Mouse (Mus musculus) right cerebral cortex, postnatal 25 days (tissue): ENCODE data around the gene Gm21970.
"Not testable (repeated sequence)": the region's sequence is repeated elsewhere in the genome, so short reads cannot be mapped to it uniquely, and the experiment has no call there.

Source experiments
- DNase-seq: peaks from one replicate; pipeline ENCODE4 v3.0.0; 2022

The Gm21970 gene

DNA sequence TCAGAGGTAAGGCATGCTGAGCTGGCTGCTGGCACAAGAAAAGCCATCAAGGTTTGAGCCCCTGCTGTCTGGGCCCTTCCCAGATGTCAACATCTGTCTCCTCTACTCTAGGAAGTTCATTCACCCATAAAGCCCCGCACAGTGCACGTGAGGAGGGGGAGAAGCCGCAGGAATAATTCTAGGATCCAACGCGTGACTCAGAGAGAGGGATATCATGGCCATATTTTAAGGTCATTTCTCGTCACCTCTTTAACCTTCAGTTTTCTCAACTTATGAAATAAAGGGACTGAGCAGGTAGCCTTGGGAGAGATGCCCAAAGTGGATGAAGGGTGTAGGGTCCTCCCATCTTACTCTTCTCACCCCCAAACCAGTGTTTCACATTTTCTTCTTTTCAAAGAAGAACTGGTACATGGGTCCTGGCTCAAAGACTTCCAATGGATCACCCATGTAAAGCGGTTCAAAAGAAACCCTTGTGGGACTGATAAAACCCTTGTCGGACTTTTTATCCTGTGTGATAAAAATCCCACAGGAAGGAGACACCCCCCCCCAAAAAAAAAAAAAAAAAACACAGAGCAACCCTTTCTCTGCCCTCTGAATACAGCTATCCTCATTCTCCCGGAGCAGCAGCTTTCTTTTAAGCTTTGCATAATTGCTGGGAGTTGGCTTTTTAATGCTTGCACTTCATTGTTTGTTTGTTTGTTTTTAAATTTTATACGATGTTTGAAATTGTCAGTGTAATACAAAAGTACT is 13.5 kb downstream of the Gm21970 start:
- no peak for DNase-seq

- peak; percentile 55 for DNase-seq
Observed at GRCm38 (mm10) chr16:91405640-91406584, 14.4 kb downstream of the Gm21970 start, which contains the start of gene Il10rb. Gene Il10rb, plus strand, starts transcription at chr16:91406164.

GRCm38 (mm10) chr16:91406585-91407220 is 15.2 kb downstream of the Gm21970 start:
- peak; percentile 31 for DNase-seq

DNA sequence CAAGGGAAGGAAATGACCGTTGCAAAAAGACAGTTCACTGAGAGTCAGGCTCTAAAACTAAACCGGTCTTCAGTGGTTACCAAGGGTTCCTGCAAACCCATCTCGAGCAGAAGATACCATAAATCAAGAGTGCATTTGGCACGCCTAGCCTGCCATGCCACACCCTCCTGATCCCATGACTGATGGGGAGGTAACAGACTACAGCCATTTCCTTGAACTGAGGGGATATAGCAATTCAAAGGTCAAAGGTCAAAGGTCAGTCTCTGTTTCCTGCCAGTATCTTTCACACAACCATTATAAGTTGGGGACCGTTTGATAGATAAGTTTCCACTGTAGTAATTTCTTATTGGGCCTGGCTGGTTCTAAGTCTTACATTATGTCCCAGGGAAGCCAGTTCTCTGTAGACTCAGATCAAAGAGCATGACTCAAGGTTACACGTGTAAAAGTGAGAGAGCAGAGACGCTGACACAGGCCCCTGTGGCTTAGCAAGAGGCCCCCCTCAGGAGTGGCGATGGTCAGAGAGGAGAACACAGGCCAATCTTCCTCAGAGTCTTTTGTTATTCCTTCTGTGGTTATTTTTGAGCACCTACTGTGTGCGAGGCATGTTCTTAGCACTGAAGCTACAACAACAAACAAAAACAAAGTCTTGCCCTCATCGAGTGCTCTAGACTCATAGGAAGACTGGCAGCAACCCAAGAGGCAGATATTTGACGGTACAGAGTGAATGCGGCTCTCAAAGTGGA is 21.8 kb downstream of the Gm21970 start:
- DNase-seq = no peak

DNA sequence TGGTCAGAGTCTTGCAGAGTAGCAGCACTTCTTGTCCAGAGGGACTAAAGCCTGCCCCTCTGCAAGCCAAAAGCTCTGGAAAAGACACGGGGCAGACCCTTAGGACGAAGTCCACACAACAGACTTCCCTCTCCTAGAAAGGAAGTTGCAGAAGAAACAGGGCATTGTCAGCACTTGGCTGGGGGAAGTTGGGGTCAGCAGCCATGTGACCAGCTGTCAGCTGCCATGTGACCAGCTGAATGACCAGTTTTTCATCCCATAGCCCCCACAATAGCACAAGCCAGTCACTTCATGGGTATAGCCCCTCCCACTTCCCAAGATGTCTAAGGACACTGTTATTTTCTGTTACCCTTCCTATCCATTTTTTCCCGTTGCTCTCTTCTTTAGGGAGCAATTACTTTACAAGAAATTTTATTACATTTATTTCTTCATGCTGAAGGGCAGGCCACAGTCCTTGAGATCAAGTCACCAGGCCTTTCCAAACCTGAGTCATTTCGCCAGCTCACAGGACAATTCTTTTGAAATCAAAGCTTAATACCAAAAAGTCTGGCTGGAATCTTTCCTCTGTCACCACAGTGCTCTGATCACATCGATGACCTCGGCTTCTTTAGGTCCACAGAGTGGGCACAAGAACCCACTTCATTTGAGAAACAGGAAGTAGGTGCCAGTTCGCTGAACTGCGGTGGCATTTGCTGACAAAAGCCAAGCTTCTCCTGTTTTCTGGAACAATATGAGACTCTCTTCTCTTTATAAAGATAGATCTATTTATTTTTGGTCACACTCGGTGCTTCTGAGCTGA is 24.1 kb downstream of the Gm21970 start:
- no peak for DNase-seq

DNA sequence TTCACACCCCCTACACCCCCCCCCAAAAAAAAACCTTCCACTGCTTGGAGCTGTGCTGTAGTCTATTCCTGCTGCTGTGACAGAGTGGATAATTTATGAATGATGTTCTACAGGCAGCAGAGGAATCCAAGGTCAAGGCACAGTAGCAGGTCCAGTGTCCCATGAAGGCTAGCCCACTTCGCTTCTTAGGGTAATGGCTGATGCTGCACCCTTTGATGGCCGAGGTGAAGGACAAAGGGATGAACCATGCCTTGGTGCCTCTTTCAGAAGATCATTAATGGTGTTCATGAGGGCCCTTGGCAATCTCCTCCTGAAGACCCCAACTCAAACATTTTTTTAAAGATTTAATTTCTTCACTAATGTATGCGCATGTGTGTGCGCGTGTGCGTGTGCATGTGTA is 24.8 kb downstream of the Gm21970 start:
- DNase-seq = no peak

DNA sequence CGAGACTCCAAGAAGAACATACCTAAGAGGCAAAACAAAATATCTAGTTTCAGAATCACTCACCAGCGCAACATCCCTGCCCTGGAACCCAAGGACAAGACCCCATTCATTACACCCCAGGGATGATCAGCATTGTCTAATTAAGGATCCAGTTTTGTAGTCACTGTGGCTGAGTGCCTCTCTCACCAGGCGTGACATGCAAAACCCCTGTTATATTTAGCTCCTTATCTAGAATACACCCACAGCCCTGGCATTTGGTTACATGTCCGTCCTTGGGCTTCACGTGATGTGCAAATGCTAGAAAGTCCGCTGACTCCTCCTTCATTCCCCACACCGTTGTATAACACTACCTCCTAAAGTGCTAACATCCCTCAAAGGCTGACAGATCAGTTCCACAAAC is 25.4 kb downstream of the Gm21970 start:
- DNase-seq = no peak

- DNase-seq = no peak
Observed at GRCm38 (mm10) chr16:91418531-91418930, 27.0 kb downstream of the Gm21970 start.

GRCm38 (mm10) chr16:91425816-91426215 is 34.3 kb downstream of the Gm21970 start:
- DNase-seq = no peak

DNA sequence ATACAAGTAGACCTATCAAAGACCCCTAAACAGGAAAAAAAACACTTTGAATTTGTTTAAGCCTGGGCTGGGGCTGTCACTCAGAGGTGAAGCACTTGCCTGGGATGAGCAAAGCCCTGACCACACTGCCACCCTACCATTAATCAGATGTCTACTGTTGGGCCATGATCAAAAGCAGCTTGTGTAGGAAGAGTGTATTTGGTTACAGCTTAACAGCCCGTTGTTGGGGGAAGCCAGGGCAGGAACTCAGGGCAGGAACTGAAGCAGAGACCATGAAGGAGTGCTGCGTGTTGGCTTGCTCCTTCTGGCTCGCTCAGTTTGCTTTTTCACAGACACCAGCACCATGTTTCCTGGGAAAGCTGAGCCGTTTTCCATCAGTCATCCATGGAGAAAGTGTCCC is 35.1 kb downstream of the Gm21970 start:
- DNase-seq = no peak

DNA sequence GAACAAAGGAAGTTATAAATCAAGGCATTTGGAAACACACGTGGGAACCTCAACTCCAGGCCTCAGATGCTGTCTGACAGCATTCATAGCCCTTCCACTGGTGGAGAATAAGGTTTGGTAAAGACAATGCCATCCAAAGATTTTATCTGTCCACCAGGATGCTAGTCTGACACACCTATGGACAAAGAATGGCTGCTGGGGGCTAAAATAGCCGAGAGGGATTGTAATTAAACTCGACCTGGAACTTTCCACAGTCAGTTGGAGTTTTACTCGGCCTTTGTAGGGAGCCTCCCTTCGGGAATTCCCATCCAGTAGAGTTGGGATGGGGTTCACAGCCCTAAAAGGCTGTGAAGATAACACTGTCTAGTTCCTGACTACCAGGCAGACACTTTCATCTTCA is 35.9 kb downstream of the Gm21970 start:
- DNase-seq = no peak

- no peak for DNase-seq
Observed at GRCm38 (mm10) chr16:91428259-91428865, 36.8 kb downstream of the Gm21970 start.

DNA sequence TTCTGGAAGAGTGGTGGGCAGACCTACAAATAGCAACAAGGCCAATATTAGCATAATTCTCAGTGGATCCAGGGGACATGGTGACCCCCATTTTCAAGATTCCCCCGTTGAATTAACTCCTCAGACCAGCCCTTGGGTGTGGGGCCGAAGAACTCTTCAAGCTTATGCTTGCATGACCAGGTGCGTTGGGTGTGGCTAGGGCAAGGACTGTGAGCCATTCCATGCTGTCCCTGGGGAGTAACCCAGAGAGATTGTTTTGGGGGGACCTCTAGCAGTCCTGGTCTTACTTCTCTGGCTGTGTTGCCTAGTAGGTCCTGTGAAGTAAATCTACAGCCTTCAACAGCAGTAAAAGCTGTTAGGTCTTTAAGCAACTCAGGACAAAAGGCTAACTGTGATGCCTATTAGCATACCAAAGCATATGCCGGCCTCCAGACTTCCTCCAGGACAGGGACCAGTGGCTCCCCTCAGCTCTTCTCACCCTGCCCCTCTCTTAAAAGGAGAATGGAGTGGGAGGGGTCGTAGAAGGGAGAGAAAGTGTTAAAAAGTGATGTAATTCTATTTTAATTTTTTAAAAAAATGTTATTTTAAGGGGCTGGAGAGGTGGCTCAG is 41.3 kb downstream of the Gm21970 start:
- no peak for DNase-seq

DNA sequence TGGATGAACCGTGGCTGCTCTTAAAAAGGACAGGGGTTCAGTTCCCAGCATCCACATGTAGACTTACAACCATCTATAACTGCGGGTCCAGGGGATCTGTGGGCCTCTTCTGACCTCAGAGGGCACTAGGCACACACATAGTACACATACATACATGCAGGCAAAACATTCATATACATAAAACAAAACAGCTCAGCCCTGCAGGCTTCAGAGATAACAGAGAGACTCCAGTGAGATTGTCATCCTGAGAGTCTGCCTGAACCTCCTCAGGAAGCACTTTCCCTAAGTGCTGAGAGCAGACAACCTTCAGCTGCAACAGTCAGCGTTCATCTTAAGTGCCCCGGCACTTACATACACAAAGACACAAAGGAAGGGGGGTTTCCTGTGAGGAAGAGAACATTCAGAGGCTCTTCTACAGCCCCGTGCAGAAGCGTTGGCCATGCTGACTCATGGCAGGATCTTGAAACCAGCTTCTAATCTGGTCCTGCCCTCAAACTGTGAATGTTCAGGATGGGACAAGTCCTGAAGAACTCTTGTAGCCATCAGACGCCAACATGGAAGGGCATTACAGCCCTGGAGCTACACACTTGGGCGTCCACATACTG is 41.9 kb downstream of the Gm21970 start:
- DNase-seq = no peak

DNA sequence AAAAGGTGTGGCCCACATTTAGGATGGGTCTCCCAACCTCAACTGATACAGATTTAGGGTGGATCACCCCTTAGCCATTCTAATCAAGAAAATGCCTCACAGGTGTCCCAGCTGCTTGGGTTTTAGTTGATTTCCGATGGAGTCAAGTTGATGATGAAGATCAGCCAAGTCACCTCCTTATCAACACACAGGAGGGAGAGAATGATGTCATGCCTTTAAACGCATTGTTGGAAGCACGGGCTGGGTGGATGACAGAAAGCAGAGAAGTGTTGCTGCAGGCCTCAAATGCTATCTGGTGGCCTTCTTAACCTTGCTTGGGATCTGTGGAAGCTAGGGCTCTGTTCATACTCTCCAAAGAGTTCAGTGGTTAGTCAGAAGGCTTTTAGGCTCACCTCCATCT is 42.6 kb downstream of the Gm21970 start:
- DNase-seq = no peak

- DNase-seq = no peak
Observed at GRCm38 (mm10) chr16:91438081-91438480, 46.6 kb downstream of the Gm21970 start.

DNA sequence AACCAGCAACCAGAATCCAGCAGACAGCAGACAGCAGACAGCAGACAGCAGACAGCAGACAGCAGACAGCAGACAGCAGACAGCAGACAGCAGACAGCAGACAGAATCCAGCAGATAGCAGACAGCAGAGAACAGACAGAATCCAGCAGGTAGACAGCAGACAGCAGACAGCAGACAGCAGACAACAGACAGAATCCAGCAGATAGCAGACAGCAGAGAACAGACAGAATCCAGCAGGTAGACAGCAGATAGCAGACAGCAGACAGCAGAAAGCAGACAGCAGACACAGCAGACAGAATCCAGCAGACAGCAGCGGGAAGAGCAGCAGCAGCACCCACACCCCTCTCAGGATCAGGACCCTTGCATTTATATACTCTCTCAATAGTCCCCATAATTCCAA is 47.1 kb downstream of the Gm21970 start:
- DNase-seq = not testable (repeated sequence)

GRCm38 (mm10) chr16:91441366-91441765 is 49.8 kb downstream of the Gm21970 start:
- DNase-seq = no peak

DNA sequence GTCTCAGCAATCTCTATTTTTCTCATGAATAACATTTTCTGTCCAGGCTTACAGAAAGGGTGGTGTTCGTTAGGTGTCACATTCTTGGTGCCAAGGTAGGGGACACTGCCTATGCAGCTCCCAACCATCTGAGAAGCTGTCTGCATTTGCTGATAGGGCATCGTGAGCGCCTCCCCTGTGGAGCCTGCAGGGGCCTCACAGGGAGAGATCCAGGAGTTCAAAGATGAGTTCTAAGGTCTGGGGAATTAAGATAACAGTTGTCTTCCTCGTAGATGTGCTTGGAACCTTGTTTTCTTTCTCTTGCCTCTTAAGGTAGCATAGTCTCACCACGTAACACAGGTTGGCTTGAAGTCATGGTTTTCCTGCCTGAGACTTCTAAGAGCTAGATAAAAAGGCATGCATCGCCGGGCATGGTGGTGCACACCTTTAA is 50.3 kb downstream of the Gm21970 start:
- DNase-seq = no peak

GRCm38 (mm10) chr16:91442446-91442845 is 50.9 kb downstream of the Gm21970 start:
- DNase-seq = peak; percentile 25
